Mouse (Mus musculus) adrenal gland, postnatal 25 days (tissue): Measurements from ENCODE around the gene Gm7138. TPM values are rescaled to one million over a fixed set of nuclear protein-coding genes. Genes with fewer than 3 reads are reported as not detected.
A peak's percentile ranks its signal among the peaks of the same experiment; 100 is the strongest.
"Not testable (repeated sequence)": the region's sequence is repeated elsewhere in the genome, so short reads cannot be mapped to it uniquely, and the experiment has no call there.

Experiments used
- DNase-seq: peaks from one replicate; pipeline ENCODE4 v3.0.0; 2021; ENCODE audit warnings: mixed read lengths
- long read RNA-seq: library from polyadenylated mRNA; stranded (forward); transcript quantifications from one replicate; pipeline ENCODE4 v2.0.0, GENCODE M21; 2021
- total RNA-seq: library from RNA; stranded (reverse); gene quantifications from 2 replicates; pipeline ENCODE4 v1.2.3, GENCODE M21; 2021

Gm7138 gene
- not detected in 2 replicates for total RNA-seq
- long read RNA-seq = 0 reads

DNA sequence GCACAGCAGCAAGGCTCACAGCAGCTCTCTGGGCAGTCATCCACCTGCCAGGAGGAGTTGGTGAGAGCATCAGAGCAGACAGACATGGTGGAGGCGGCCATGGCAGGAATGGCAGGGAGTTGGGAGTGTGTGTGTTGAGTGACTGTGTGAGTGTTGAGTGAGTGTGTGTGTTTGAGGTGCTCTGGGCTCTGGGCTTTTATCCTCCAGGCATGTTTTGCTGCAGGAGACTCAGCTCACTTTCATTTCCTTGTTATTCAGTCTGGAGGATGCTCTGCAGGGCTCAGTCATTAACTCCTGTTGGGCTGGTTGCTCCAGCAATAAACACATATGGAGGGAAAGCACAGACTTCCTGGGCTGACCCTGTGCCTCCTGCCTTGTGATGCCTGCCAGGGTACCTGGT, at the start of gene Gm7138:
Gene Gm7138, minus strand, starts transcription at position 101 of the 400 bp plus-strand sequence.
- not testable (repeated sequence) for DNase-seq

DNA sequence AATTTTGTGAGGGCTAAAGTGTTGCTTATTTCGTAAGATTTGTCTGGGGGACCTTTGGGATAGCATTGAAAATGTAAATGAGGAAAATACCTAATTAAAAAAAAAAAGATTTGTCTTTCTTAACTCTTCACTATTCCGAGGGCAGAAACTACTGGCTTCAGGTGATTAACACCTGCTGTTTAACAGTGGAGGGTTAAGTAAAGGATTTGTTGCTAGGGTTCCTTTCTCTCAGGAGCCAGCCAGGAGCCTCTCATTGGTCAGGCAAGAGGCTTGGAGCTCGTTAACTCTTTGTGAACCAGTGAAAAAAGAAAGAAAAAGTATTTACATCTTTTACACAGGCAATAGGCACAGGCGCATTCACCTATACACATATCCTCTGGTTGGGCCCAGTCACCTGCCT, 42.5 kb upstream of the Gm7138 start:
- no peak for DNase-seq

DNA sequence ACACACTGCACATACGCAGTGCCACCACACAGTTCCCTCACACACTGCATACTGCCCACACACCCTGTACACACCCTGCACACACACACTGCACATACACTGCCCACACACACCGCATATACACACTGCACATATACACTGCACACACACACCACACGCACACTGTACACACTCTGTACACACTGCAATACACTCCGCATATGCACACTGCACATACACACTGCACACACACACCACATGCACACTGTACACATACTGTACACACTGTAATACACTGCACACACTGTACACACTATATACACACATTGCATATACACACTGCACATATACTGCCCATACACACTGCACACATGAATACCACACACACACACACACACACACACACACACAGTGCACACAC, 41.8 kb upstream of the Gm7138 start:
- DNase-seq = no peak

DNA sequence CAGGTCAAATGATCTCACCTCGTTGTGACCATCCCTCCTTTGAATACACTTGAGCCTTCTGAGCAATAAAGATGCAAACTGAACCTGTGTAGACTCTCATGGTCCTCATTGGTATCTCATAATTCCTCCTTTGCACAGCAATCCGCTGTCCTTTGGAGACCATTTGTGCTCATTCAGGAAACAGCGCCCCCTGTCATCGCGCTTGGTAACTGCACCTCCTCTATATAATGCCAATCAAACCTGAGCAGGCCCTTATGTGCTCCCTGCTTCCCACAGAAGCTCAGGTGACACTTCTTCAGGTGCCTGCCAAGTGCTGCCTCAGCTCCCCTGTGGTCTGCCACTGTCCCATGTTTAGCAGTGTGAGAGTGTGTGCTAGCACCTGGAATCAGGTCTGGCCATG, 38.8 kb upstream of the Gm7138 start:
- DNase-seq = peak; percentile 19

DNA sequence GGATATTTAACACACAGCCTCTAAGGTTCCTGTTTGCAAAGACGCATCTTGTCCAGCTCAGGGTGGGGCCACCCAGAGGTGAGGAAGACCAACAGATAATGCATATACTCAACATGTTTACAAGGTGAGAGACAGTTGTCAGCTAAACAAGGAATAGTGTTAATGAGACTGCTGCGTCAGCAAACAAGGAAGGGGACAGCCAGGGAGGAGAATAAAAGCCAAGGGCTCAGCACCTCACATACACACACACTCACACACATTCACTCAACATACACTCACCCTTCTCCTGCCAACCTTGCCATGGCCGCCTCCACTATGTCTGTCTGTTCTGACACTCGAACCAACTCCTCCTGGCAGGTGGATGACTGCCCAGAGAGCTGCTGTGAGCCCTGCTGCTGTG, 37.6 kb upstream of the Gm7138 start, which contains the start of gene Gm2696:
Gene Gm2696, plus strand, starts transcription at position 301 of the 400 bp plus-strand sequence.
- DNase-seq = no peak

DNA sequence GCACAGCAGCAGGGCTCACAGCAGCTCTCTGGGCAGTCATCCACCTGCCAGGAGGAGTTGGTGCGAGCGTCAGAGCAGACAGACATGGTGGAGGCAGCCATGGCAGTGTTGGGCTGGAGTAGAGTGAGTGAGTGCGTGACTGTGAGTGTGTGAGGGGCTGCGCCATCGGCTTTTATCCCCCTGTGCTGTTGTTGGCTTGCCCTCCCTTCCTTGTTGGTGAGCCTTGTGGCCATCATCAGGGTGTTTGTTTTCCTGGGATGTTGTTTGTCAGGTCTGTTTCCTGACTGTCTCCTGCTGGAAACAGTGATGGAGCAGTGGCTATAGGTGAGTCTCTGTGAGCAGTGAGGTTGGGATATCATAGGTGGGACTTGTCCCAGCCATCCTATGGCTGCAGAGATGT, 35.0 kb upstream of the Gm7138 start, which contains the start of gene Gm9507:
Gene Gm9507, minus strand, starts transcription at position 101 of the 400 bp plus-strand sequence.
- no peak for DNase-seq

DNA sequence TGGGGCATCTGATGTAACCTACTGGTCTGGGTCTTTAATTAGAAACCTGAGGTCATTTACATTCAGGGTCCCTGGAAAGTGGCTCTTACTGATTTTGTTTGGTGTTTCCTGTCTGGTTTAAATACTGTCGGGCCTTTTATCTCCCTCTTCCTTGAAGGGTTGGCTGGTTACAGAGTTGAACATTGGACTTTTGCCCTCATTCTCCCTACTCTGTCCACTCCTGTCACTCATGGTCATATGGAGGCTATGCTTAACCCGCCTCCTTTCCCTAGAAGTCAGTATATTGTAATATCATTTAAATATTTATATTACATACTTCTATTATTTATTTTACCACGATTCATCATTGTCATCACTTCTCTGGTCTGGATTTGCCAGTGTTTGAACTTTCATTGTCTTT, 27.4 kb upstream of the Gm7138 start:
- DNase-seq = no peak

DNA sequence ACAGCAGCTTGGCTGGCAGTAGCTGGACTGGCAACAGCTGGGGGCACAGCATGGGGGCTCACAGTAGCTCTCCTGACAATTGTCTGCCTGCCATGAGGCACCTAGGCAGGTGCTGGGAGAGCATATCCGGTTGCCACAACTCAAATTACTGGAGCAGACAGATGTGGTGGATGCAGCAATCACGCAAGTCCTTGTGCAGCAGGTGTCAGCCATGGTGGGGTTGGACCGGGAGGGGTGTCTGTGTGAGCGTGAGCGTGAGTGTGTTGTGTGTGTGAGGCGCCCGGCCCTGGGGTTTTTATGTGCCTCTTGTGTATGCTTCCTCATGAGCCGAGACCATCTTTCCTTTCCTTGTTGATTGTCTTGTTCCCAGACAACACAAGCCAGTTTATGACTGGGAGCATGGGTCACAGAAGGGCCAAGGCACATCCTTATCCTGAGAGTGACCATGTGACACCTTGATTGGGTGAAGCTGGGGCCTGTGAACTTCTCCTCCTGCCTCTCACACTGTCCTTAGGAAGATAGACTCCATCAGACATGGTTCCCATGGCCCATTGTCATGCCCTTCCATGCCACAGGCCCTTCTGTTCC, 22.3 kb upstream of the Gm7138 start, which contains the start of gene Gm19668:
Gene Gm19668, minus strand, starts transcription at position 213 of the 588 bp plus-strand sequence.
- DNase-seq = no peak

DNA sequence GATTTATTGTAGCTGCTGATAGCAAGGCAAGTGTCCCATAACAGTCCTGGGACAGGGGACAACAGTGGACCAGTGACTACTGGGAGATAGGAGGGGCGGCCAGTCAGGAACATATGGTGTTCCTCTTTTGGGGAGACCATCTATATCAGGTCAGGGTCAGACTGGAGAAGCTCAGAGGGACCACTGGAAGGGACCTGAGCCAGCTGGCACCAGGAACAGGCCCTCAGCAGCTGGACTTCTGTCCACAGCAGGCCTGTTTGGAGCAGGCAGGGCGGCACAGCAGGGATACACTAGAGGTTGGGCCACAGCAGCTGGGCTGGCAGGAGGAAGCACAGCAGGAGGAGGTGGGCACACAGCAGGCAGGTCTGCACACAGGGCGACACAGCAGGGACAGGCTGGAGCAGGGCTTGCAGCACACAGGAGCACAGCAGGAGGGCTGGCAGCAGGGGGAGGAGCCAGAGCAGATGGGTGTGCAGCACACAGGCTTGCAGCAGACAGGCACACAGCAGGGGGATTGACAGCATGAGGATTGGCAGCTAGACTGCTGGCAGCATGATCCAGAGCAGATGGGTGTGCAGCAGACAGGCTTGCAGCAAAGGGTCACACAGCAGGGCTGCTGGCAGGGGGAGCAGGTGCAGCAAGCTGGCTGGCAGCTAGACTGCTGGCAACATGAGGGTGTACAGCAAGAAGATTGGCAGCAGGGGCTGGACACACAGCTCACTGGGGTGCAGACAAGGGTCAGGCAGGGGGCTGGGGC, 21.6 kb upstream of the Gm7138 start:
- not testable (repeated sequence) for DNase-seq

DNA sequence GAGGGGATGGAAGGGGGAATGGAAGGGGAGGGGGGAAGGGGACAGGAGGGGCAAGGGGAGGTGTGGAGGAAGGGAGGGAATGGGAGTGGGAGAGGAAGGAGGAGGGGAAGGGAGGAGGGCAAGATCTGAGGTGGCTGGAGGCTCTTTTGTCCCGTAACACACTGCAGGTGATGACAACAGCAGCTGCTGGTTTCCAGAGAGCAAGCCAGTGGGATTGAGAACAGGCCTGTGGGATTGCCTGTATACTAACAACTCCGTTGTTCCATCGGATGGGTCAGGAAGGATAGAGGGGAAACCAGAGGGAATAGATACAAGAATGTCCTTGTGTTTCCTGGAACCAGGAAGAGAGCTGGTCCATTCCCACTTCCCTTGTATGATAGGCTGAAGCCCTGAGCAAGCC, 20.9 kb upstream of the Gm7138 start:
- DNase-seq = no peak

DNA sequence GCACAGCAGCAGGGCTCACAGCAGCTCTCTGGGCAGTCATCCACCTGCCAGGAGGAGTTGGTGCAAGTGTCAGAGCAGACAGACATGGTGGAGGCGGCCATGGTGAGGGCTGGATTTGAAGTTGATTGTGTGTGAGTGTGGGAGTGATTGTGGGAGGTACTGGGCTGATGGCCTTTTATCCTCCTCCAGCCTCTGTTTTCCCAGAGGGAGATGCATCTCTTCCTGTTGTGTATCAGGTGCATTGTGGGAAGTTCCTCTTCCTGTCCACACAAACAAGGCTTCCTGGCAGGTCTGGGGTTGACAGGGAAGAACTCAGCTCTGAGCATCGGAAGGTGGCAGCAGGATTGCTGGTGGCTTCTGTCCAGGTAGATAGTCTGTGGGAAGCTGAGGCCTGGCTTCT, 18.2 kb upstream of the Gm7138 start, which contains the start of gene Gm9639:
Gene Gm9639, minus strand, starts transcription at position 101 of the 400 bp plus-strand sequence.
- no peak for DNase-seq

DNA sequence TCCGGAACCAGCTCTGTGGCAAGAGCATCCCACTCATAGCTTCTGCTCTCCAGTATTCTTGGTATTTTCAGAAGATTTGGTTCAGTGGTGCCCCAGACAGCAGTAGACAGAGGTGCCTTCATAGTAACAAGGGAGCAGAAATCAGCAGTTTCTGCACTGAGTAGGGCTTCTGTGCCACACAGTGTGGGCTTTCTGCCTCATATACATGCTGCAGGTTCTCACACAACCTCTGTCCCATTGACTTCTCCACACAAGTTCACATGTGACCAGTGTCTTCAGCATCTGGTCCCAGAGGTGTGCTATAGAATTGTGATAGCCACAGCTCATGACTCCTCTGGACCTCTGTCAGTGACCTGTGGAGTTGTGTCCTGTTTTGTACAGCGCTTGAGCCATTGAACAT, 11.9 kb upstream of the Gm7138 start:
- no peak for DNase-seq

DNA sequence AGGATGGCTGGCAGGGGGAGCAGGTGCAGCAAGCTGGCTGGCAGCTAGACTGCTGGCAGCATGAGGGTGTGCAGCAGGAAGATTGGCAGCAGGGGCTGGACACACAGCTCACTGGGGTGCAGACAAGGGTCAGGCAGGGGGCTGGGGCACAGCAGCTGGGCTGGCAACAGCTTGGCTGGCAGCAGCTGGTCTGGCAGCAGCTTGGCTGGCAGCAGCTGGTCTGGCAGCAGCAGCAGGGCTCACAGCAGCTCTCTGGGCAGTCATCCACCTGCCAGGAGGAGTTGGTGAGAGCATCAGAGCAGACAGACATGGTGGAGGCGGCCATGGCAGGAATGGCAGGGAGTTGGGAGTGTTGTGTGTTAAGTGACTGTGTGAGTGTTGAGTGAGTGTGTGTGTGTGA, 11.1 kb upstream of the Gm7138 start, which contains the start of gene Gm7137:
Gene Gm7137, minus strand, starts transcription at position 325 of the 400 bp plus-strand sequence.
- not testable (repeated sequence) for DNase-seq

DNA sequence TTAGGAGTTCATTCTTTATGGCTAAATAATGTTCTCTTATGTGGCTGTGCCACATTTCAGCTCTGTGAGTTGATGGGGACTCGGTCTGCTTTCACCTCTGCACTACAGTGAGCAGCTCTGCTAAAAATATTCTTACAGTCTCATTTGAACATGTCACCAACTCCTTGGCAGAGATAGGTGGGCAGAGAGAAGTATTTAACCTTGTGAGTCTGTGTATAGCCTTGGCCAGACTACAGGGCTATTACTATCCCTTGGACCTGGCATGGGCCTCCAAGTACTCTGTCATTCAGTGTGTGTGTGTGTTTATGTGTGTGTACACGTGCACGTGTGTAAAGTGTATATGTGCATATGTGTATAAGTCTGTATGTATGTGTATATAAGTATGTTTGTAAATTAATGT, 6.7 kb upstream of the Gm7138 start:
- not testable (repeated sequence) for DNase-seq

DNA sequence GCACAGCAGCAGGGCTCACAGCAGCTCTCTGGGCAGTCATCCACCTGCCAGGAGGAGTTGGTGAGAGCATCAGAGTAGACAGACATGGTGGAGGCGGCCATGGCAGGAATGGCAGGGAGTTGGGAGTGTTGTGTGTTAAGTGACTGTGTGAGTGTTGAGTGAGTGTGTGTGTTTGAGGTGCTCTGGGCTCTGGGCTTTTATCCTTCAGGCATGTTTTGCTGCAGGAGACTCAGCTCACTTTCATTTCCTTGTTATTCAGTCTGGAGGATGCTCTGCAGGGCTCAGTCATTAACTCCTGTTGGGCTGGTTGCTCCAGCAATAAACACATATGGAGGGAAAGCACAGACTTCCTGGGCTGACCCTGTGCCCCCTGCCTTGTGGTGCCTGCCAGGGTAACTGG, 5.7 kb upstream of the Gm7138 start, which contains the start of gene Gm3250:
Gene Gm3250, minus strand, starts transcription at position 101 of the 400 bp plus-strand sequence.
- not testable (repeated sequence) for DNase-seq

DNA sequence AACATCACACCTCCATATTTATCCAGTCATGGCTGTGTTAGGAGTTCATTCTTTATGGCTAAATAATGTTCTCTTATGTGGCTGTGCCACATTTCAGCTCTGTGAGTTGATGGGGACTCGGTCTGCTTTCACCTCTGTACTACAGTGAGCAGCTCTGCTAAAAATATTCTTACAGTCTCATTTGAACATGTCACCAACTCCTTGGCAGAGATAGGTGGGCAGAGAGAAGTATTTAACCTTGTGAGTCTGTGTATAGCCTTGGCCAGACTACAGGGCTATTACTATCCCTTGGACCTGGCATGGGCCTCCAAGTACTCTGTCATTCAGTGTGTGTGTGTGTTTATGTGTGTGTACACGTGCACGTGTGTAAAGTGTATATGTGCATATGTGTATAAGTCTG, 4.6 kb downstream of the Gm7138 start:
- not testable (repeated sequence) for DNase-seq

DNA sequence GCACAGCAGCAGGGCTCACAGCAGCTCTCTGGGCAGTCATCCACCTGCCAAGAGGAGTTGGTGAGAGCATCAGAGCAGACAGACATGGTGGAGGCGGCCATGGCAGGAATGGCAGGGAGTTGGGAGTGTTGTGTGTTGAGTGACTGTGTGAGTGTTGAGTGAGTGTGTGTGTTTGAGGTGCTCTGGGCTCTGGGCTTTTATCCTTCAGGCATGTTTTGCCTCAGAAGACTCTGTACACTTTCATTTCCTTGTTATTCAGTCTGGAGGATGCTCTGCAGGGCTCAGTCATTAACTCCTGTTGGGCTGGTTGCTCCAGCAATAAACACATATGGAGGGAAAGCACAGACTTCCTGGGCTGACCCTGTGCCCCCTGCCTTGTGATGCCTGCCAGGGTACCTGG, 5.5 kb downstream of the Gm7138 start, which contains the start of gene Gm3238:
Gene Gm3238, minus strand, starts transcription at position 101 of the 400 bp plus-strand sequence.
- not testable (repeated sequence) for DNase-seq

DNA sequence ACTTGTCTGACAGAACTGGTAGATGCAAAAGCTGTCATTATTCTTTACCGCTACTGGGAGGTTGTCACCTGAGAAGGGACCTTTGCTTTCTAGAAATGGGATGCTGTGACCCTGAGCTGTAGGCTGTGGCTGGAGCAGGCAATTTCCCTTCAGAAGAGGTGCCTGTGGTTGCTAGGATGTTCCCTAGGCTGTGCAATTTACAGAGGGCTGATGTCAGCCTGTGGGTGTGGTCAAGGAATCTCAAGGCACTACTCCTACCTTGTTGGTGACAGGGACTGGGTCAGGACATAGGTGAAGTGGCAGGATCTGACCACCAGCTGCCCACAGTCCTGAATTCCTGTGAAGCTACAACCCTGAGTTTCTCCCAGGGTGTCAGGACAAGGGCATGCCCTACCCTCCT, 7.0 kb downstream of the Gm7138 start:
- DNase-seq = no peak

DNA sequence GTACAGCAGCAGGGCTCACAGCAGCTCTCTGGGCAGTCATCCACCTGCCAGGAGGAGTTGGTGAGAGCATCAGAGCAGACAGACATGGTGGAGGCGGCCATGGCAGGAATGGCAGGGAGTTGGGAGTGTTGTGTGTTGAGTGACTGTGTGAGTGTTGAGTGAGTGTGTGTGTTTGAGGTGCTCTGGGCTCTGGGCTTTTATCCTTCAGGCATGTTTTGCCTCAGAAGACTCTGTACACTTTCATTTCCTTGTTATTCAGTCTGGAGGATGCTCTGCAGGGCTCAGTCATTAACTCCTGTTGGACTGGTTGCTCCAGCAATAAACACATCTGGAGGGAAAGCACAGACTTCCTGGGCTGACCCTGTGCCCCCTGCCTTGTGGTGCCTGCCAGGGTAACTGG, 17.2 kb downstream of the Gm7138 start, which contains the start of gene Gm3233:
Gene Gm3233, minus strand, starts transcription at position 101 of the 400 bp plus-strand sequence.
- DNase-seq = not testable (repeated sequence)

DNA sequence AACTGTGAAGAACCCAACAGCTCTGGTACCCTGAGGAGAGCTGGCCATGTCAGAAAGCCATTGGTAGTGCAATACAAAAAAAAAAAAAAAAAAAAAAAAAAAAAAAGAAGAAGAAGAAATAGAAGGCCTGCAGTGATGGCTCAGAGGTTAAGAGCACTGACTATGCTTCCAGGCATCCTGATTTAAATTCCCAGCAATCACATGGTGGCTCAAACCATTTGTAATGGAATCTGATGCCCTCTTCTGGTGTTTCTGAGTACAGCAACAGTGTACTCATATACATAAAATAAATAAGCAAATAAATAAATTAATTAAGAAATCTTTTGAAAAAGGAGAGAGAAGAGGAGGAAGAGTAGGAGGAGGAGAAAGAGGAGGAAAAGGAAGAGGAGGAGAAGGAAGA, 23.3 kb downstream of the Gm7138 start:
- no peak for DNase-seq

DNA sequence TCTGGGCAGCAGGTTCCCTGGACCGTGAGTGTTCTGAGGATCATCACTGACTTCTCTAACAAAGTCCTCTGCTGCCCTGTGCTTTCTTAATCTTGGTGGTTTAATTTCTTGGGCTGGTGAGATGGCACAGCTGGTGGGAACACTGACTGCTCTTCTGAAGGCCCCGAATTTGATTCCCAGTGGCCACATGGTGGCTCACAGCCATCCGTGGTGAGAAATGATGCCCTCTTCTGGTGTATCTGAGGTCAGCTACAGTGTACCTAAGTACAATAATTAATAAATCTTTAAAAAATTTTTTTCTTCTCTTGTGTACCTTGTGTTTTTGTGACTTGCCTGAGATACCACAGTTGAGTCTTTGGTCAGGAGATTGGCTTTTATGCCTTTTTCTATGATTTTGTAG, 24.4 kb downstream of the Gm7138 start:
- not testable (repeated sequence) for DNase-seq

DNA sequence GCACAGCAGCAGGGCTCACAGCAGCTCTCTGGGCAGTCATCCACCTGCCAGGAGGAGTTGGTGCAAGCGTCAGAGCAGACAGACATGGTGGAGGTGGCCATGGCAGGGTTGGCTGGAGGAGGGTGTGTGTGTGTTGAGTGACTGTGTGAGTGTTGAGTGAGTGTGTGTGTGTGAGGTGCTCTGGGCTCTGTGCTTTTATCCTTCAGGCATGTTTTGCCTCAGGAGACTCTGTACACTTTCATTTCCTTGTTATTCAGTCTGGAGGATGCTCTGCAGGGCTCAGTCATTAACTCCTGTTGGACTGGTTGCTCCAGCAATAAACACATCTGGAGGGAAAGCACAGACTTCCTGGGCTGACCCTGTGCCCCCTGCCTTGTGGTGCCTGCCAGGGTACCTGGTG, 25.5 kb downstream of the Gm7138 start, which contains the start of gene Gm9736:
Gene Gm9736, minus strand, starts transcription at position 101 of the 400 bp plus-strand sequence.
- DNase-seq = not testable (repeated sequence)

DNA sequence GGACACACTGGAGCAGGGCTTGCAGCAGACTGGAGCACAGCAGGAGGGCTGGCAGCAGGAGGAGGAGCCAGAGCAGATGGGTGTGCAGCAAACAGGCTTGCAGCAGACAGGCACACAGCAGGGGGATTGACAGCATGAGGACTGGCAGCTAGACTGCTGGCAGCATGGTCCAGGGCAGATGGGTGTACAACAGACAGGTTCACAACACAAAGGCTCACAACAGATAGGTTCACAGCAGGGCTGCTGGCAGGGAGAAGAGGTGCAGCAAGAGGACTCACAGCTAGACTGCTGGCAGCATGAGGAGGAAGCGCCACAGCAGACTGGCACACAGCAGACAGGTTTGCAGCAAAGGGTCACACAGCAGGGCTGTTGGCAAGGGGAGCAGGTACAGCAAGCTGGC, 26.1 kb downstream of the Gm7138 start:
- DNase-seq = not testable (repeated sequence)
